Mouse (Mus musculus) cerebellum, adult 2 months (tissue): ENCODE measurements around the gene 9530003J23Rik. TPM values are rescaled to one million over a fixed set of nuclear protein-coding genes. Genes with fewer than 3 reads are reported as not detected.
A peak's percentile ranks its signal among the peaks of the same experiment; 100 is the strongest.

Experiments
- DNase-seq, 2 experiments: peaks; one replicate each; pipeline ENCODE4 v3.0.0; 2021
- H3K27ac ChIP-seq: fragments of 200-500 bp; 2 replicates; pipeline ENCODE4 v1.5.1; 2012; ENCODE audit warnings: low read length, control low read depth, inconsistent platforms; ENCODE audit not compliant: insufficient read depth
- H3K27me3 ChIP-seq: fragments of 200-500 bp; 2 replicates; pipeline ENCODE4 v1.6.1; 2012; ENCODE audit warnings: inconsistent platforms, mild to moderate bottlenecking, low read length, moderate library complexity; ENCODE audit not compliant: control insufficient read depth, insufficient read depth
- H3K4me1 ChIP-seq: fragments of 200-500 bp; 2 replicates; pipeline ENCODE4 v1.6.1; 2011; ENCODE audit warnings: low read length; ENCODE audit not compliant: control insufficient read depth, insufficient read depth
- H3K4me3 ChIP-seq: fragments of 200-500 bp; replicated peaks from 2 replicates; pipeline ENCODE3; 2011; ENCODE audit warnings: mild to moderate bottlenecking, low read depth, low read length, control low read depth; ENCODE audit not compliant: insufficient read depth
- CTCF ChIP-seq: fragments of 200-500 bp; IDR thresholded peaks from 2 replicates; pipeline ENCODE4 v1.5.1; 2011; ENCODE audit warnings: low read depth, mild to moderate bottlenecking, control low read depth, low read length, moderate library complexity, borderline replicate concordance; ENCODE audit not compliant: insufficient read depth
- POLR2A ChIP-seq: fragments of 200-500 bp; IDR thresholded peaks from 2 replicates; pipeline ENCODE4 v1.6.1; 2011; ENCODE audit warnings: low read length, control low read depth, borderline replicate concordance; ENCODE audit not compliant: insufficient read depth
- WGBS: fragments of 180-500 bp; shearing (Covaris S2); methylation state at CpG from one replicate; pipeline ENCODE4 v1.1.7; 2018; 5-methylcytosine and 5-hydroxymethylcytosine counted together
- polyA plus RNA-seq: library from polyadenylated mRNA; depleted of rRNA; stranded (reverse); fragments of >200 nt; gene quantifications from 2 replicates; pipeline ENCODE4 v1.2.3, GENCODE M21; 2012

9530003J23Rik gene
- polyA plus RNA-seq, 1 experiment, result not detected

- 0 out of 2 replicates have a peak, but pooled peaks cover 2% of the 10 kb centered on the region for H3K4me1 ChIP-seq
- no peaks in the 10 kb centered on the region for H3K27me3 ChIP-seq
- H3K4me3 ChIP-seq, result peak overlapping the region; percentile 74
- no peak overlapping the region for H3K27ac ChIP-seq
- DNase-seq, result no peak
- 0% methylated on average over 9 of the region's 9 CpGs for WGBS
- no peak for TF ChIP-seq POLR2A
- TF ChIP-seq CTCF, result no peak
These were observed 14.8 kb downstream of the 9530003J23Rik start for GRCm38 (mm10) chr10:117223758-117224101.

- TF ChIP-seq POLR2A, result no peak
- no peak for TF ChIP-seq CTCF
- DNase-seq, result no peak
- no peak overlapping the region for H3K27ac ChIP-seq
- no peaks in the 10 kb centered on the region for H3K27me3 ChIP-seq
- WGBS, result 32% methylated on average over 3 of the region's 3 CpGs
- 0 out of 2 replicates have a peak, but pooled peaks cover 2% of the 10 kb centered on the region for H3K4me1 ChIP-seq
- no peak overlapping the region for H3K4me3 ChIP-seq
These were observed 15.7 kb downstream of the 9530003J23Rik start for GRCm38 (mm10) chr10:117222821-117223220.

GRCm38 (mm10) chr10:117218351-117218750 lies 20.2 kb downstream of the 9530003J23Rik start:
- no peak overlapping the region for H3K27ac ChIP-seq
- H3K4me1 ChIP-seq, result 0 out of 2 replicates have a peak, but pooled peaks cover 2% of the 10 kb centered on the region
- WGBS, result 95% methylated on average over 8 of the region's 8 CpGs
- no peak for DNase-seq
- no peaks in the 10 kb centered on the region for H3K27me3 ChIP-seq
- H3K4me3 ChIP-seq, result no peak overlapping the region
- TF ChIP-seq CTCF, result no peak
- no peak for TF ChIP-seq POLR2A

GRCm38 (mm10) chr10:117217246-117217840 lies 21.2 kb downstream of the 9530003J23Rik start:
- Histone ChIP-seq H3K27ac (no peak overlapping the region), H3K4me3 (no peak overlapping the region), H3K4me1 (no peaks in the 10 kb centered on the region), H3K27me3 (no peaks in the 10 kb centered on the region)
- no peak for DNase-seq
- 82% methylated on average over 20 of the region's 20 CpGs for WGBS
- TF ChIP-seq POLR2A (no peak), CTCF (no peak)

GRCm38 (mm10) chr10:117216793-117217192 lies 21.7 kb downstream of the 9530003J23Rik start:
- 70% methylated on average over 5 of the region's 5 CpGs for WGBS
- H3K4me3 ChIP-seq, result no peak overlapping the region
- no peaks in the 10 kb centered on the region for H3K27me3 ChIP-seq
- no peaks in the 10 kb centered on the region for H3K4me1 ChIP-seq
- DNase-seq, result no peak
- H3K27ac ChIP-seq, result no peak overlapping the region
- TF ChIP-seq POLR2A, result no peak
- peak; percentile 71 for TF ChIP-seq CTCF

- no peak for TF ChIP-seq POLR2A
- no peak for TF ChIP-seq CTCF
- H3K27ac ChIP-seq, result no peak overlapping the region
- WGBS, result 96% methylated on average over 9 of the region's 9 CpGs
- no peaks in the 10 kb centered on the region for H3K4me1 ChIP-seq
- no peaks in the 10 kb centered on the region for H3K27me3 ChIP-seq
- no peak for DNase-seq
- H3K4me3 ChIP-seq, result no peak overlapping the region
These were observed 22.4 kb downstream of the 9530003J23Rik start for GRCm38 (mm10) chr10:117216132-117216495.

GRCm38 (mm10) chr10:117215409-117216131 lies 22.9 kb downstream of the 9530003J23Rik start:
- TF ChIP-seq CTCF, result no peak
- no peak for TF ChIP-seq POLR2A
- no peak overlapping the region for H3K4me3 ChIP-seq
- 92% methylated on average over 25 of the region's 25 CpGs for WGBS
- no peak overlapping the region for H3K27ac ChIP-seq
- no peaks in the 10 kb centered on the region for H3K4me1 ChIP-seq
- no peaks in the 10 kb centered on the region for H3K27me3 ChIP-seq
- no peak for DNase-seq

GRCm38 (mm10) chr10:117211023-117211422 lies 27.5 kb downstream of the 9530003J23Rik start:
- TF ChIP-seq POLR2A (no peak), CTCF (no peak)
- Histone ChIP-seq H3K27me3 (no peaks in the 10 kb centered on the region), H3K4me1 (no peaks in the 10 kb centered on the region), H3K4me3 (no peak overlapping the region), H3K27ac (no peak overlapping the region)
- no peak for DNase-seq
- WGBS, result 88% methylated on average over 6 of the region's 6 CpGs
